Mouse (Mus musculus): ENCODE data around the gene Tmsb15b1.
A peak's percentile ranks its signal among the peaks of the same experiment; 100 is the strongest.
"Not testable (repeated sequence)": the region's sequence is repeated elsewhere in the genome, so short reads cannot be mapped to it uniquely, and the experiment has no call there.

Tmsb15b1 gene

GRCm38 (mm10) chrX:136976424-136977084 is at the start of gene Tmsb15b1, which contains the start of gene Tmsb15l:
Gene Tmsb15b1, minus strand, starts transcription at chrX:136976874.
Gene Tmsb15l, minus strand, starts transcription at chrX:136976869.
- peak; percentile 61 to 65 for DNase-seq (ENCODE audit: inconsistent age in 2 of 2, low spot score in 1 of 2)

GRCm38 (mm10) chrX:137019310-137019709 is 42.6 kb upstream of the Tmsb15b1 start:
- DNase-seq (ENCODE audit: inconsistent age in 2 of 2, low spot score in 1 of 2) = peak; percentile 30 to 82

GRCm38 (mm10) chrX:137017668-137018067 is 41.0 kb upstream of the Tmsb15b1 start:
- no peak for DNase-seq (ENCODE audit: inconsistent age in 2 of 2, low spot score in 1 of 2)

GRCm38 (mm10) chrX:137015099-137015709 is 38.5 kb upstream of the Tmsb15b1 start:
- DNase-seq (ENCODE audit: inconsistent age in 2 of 2, low spot score in 1 of 2) = peak; percentile 29 to 68

GRCm38 (mm10) chrX:136996256-136996655 is 19.6 kb upstream of the Tmsb15b1 start:
- DNase-seq (ENCODE audit: inconsistent age in 2 of 2, low spot score in 1 of 2) = no peak

- DNase-seq (ENCODE audit: inconsistent age in 2 of 2, low spot score in 1 of 2) = no peak
Observed at GRCm38 (mm10) chrX:136993641-136994040, 17.0 kb upstream of the Tmsb15b1 start.

GRCm38 (mm10) chrX:136992978-136993547 is 16.4 kb upstream of the Tmsb15b1 start, which contains the start of gene Zcchc18:
Gene Zcchc18, plus strand, starts transcription at chrX:136993155.
- DNase-seq (ENCODE audit: inconsistent age in 2 of 2, low spot score in 1 of 2) = peak; percentile 48 to 69

- peak in 1 of 2 experiments; percentile 20 for DNase-seq (ENCODE audit: inconsistent age in 2 of 2, low spot score in 1 of 2)
Observed at GRCm38 (mm10) chrX:136992191-136992965, 15.7 kb upstream of the Tmsb15b1 start.

GRCm38 (mm10) chrX:136991274-136991673 is 14.6 kb upstream of the Tmsb15b1 start:
- DNase-seq (ENCODE audit: inconsistent age in 2 of 2, low spot score in 1 of 2) = no peak

GRCm38 (mm10) chrX:136986039-136986438 is 9.4 kb upstream of the Tmsb15b1 start:
- DNase-seq (ENCODE audit: inconsistent age in 2 of 2, low spot score in 1 of 2) = no peak

GRCm38 (mm10) chrX:136978616-136979015 is 1.9 kb upstream of the Tmsb15b1 start:
- peak in 1 of 2 experiments; percentile 33 for DNase-seq (ENCODE audit: inconsistent age in 2 of 2, low spot score in 1 of 2)

- not testable (repeated sequence) for DNase-seq (ENCODE audit: inconsistent age in 2 of 2, low spot score in 1 of 2)
Observed at GRCm38 (mm10) chrX:136975397-136975796, 1.3 kb downstream of the Tmsb15b1 start, which contains the start of gene Tmsb15b2. Gene Tmsb15b2, minus strand, starts transcription at chrX:136975497.

GRCm38 (mm10) chrX:136959688-136960087 is 17.0 kb downstream of the Tmsb15b1 start:
- DNase-seq (ENCODE audit: inconsistent age in 2 of 2, low spot score in 1 of 2) = peak in 1 of 2 experiments; percentile 41

GRCm38 (mm10) chrX:136958300-136958699 is 18.4 kb downstream of the Tmsb15b1 start:
- DNase-seq (ENCODE audit: inconsistent age in 2 of 2, low spot score in 1 of 2) = not testable (repeated sequence)

GRCm38 (mm10) chrX:136957583-136958279 is 18.9 kb downstream of the Tmsb15b1 start:
- DNase-seq (ENCODE audit: inconsistent age in 2 of 2, low spot score in 1 of 2) = peak; percentile 36 to 84

GRCm38 (mm10) chrX:136937985-136938384 is 38.7 kb downstream of the Tmsb15b1 start:
- no peak for DNase-seq (ENCODE audit: inconsistent age in 2 of 2, low spot score in 1 of 2)

GRCm38 (mm10) chrX:136927031-136927430 is 49.6 kb downstream of the Tmsb15b1 start, which contains the start of gene H2bfm:
Gene H2bfm, plus strand, starts transcription at chrX:136927325.
- no peak for DNase-seq (ENCODE audit: inconsistent age in 2 of 2, low spot score in 1 of 2)

GRCm38 (mm10) chrX:136925863-136926262 is 50.8 kb downstream of the Tmsb15b1 start:
- DNase-seq (ENCODE audit: inconsistent age in 2 of 2, low spot score in 1 of 2) = no peak

Data from adrenal gland, adult (tissue).